Mouse (Mus musculus): ENCODE measurements around the gene P2ry6. TPM values are rescaled to one million over a fixed set of nuclear protein-coding genes. Genes with fewer than 3 reads are reported as not detected.

Gene P2ry6
- polyA plus RNA-seq, 1 experiment from 2014 or later = 1.9 TPM

- ATAC-seq (ENCODE audit: low FRiP score) = no peak
- WGBS = 71% methylated on average over 2 of the region's 2 CpGs
- Histone ChIP-seq H3K4me1 (no peaks in the 10 kb centered on the region), H3K27me3 (no peaks in the 10 kb centered on the region), H3K4me3 (replicated peaks) (no peak overlapping the region), H3K27ac (no peak overlapping the region), H3K9ac (no peak overlapping the region), H3K4me2 (no peak overlapping the region), H3K36me3 (replicated peaks) (no peaks in the 10 kb centered on the region), H3K9me3 (no peaks in the 10 kb centered on the region)
These were observed 22.5 kb downstream of the P2ry6 start for GRCm38 (mm10) chr7:100951903-100952302.

GRCm38 (mm10) chr7:100950481-100951010, 23.9 kb downstream of the P2ry6 start:
- H3K27me3 ChIP-seq = no peaks in the 10 kb centered on the region
- no peaks in the 10 kb centered on the region; the same call in 1 of the 2 replicates for H3K4me1 ChIP-seq
- 74% methylated on average over 12 of the region's 12 CpGs for WGBS
- H3K4me2 ChIP-seq = no peak overlapping the region
- no peak overlapping the region for H3K4me3 ChIP-seq (replicated peaks)
- no peaks in the 10 kb centered on the region for H3K36me3 ChIP-seq (replicated peaks)
- H3K9me3 ChIP-seq = no peaks in the 10 kb centered on the region
- no peak overlapping the region for H3K9ac ChIP-seq
- no peak overlapping the region for H3K27ac ChIP-seq
- ATAC-seq (ENCODE audit: low FRiP score) = no peak

- Histone ChIP-seq H3K27ac (no peak overlapping the region), H3K4me1 (no peaks in the 10 kb centered on the region; the same call in 1 of the 2 replicates), H3K9me3 (no peaks in the 10 kb centered on the region), H3K27me3 (no peaks in the 10 kb centered on the region), H3K4me3 (replicated peaks) (no peak overlapping the region), H3K36me3 (replicated peaks) (no peaks in the 10 kb centered on the region), H3K9ac (no peak overlapping the region), H3K4me2 (no peak overlapping the region)
- 72% methylated on average over 5 of the region's 5 CpGs for WGBS
- ATAC-seq (ENCODE audit: low FRiP score) = no peak
These were observed 24.4 kb downstream of the P2ry6 start for GRCm38 (mm10) chr7:100950031-100950430.

GRCm38 (mm10) chr7:100944738-100945137, 29.7 kb downstream of the P2ry6 start:
- WGBS = 87% methylated on average over 5 of the region's 5 CpGs
- ATAC-seq (ENCODE audit: low FRiP score) = no peak
- H3K36me3 ChIP-seq (replicated peaks) = no peaks in the 10 kb centered on the region
- no peak overlapping the region for H3K9ac ChIP-seq
- H3K4me1 ChIP-seq = peaks cover 10% of the 10 kb centered on the region
- no peaks in the 10 kb centered on the region for H3K27me3 ChIP-seq
- H3K27ac ChIP-seq = no peak overlapping the region
- H3K9me3 ChIP-seq = no peaks in the 10 kb centered on the region
- no peak overlapping the region for H3K4me3 ChIP-seq (replicated peaks)
- no peak overlapping the region for H3K4me2 ChIP-seq

- peaks cover 10% of the 10 kb centered on the region for H3K4me1 ChIP-seq
- no peaks in the 10 kb centered on the region for H3K27me3 ChIP-seq
- no peak overlapping the region for H3K4me2 ChIP-seq
- no peak overlapping the region for H3K4me3 ChIP-seq (replicated peaks)
- H3K9ac ChIP-seq = no peak overlapping the region
- H3K9me3 ChIP-seq = no peaks in the 10 kb centered on the region
- WGBS = 57% methylated on average over 2 of the region's 2 CpGs
- H3K27ac ChIP-seq = no peak overlapping the region
- H3K36me3 ChIP-seq (replicated peaks) = no peaks in the 10 kb centered on the region
- no peak for ATAC-seq (ENCODE audit: low FRiP score)
These were observed 30.1 kb downstream of the P2ry6 start for GRCm38 (mm10) chr7:100944306-100944705.

- Histone ChIP-seq H3K27me3 (no peaks in the 10 kb centered on the region), H3K9ac (no peak overlapping the region), H3K27ac (peak overlapping the region; percentile 6; the same call in 1 of the 2 replicates), H3K4me1 (peaks cover 10% of the 10 kb centered on the region), H3K9me3 (no peaks in the 10 kb centered on the region), H3K36me3 (replicated peaks) (no peaks in the 10 kb centered on the region), H3K4me2 (no peak overlapping the region), H3K4me3 (replicated peaks) (no peak overlapping the region)
- ATAC-seq (ENCODE audit: low FRiP score) = peak; percentile 70
- 58% methylated on average over 12 of the region's 12 CpGs for WGBS
These were observed 31.4 kb downstream of the P2ry6 start for GRCm38 (mm10) chr7:100942789-100943615.

- no peak for ATAC-seq (ENCODE audit: low FRiP score)
- no peaks in the 10 kb centered on the region for H3K9me3 ChIP-seq
- no peak overlapping the region for H3K4me2 ChIP-seq
- no peak overlapping the region for H3K4me3 ChIP-seq (replicated peaks)
- 40% methylated on average over 5 of the region's 5 CpGs for WGBS
- no peaks in the 10 kb centered on the region for H3K36me3 ChIP-seq (replicated peaks)
- H3K9ac ChIP-seq = no peak overlapping the region
- peaks cover 10% of the 10 kb centered on the region for H3K4me1 ChIP-seq
- H3K27ac ChIP-seq = no peak overlapping the region
- no peaks in the 10 kb centered on the region for H3K27me3 ChIP-seq
These were observed 33.3 kb downstream of the P2ry6 start for GRCm38 (mm10) chr7:100941169-100941568.

GRCm38 (mm10) chr7:100938106-100938505, 36.3 kb downstream of the P2ry6 start:
- Histone ChIP-seq H3K4me3 (replicated peaks) (no peak overlapping the region), H3K9ac (no peak overlapping the region), H3K27ac (no peak overlapping the region), H3K27me3 (0 out of 2 replicates have a peak, but pooled peaks cover 9% of the 10 kb centered on the region), H3K4me2 (no peak overlapping the region), H3K4me1 (peaks cover 5% of the 10 kb centered on the region), H3K9me3 (no peaks in the 10 kb centered on the region), H3K36me3 (replicated peaks) (no peaks in the 10 kb centered on the region)
- whole genome bisulfite sequencing = 87% methylated on average over 16 of the region's 16 CpGs
- no peak for ATAC-seq (ENCODE audit: low FRiP score)

- H3K27me3 ChIP-seq = 0 out of 2 replicates have a peak, but pooled peaks cover 9% of the 10 kb centered on the region
- ATAC-seq (ENCODE audit: low FRiP score) = no peak
- H3K27ac ChIP-seq = no peak overlapping the region
- H3K4me3 ChIP-seq (replicated peaks) = no peak overlapping the region
- H3K9me3 ChIP-seq = no peaks in the 10 kb centered on the region
- H3K36me3 ChIP-seq (replicated peaks) = no peaks in the 10 kb centered on the region
- WGBS = 83% methylated on average over 3 of the region's 3 CpGs
- H3K9ac ChIP-seq = no peak overlapping the region
- H3K4me2 ChIP-seq = no peak overlapping the region
- H3K4me1 ChIP-seq = peaks cover 6% of the 10 kb centered on the region; the same call in 1 of the 2 replicates
These were observed 37.0 kb downstream of the P2ry6 start for GRCm38 (mm10) chr7:100937481-100937880.

- Histone ChIP-seq H3K4me3 (replicated peaks) (no peak overlapping the region), H3K36me3 (replicated peaks) (no peaks in the 10 kb centered on the region), H3K4me1 (peaks cover 42% of the 10 kb centered on the region), H3K27me3 (peaks cover 30% of the 10 kb centered on the region; the same call in 1 of the 2 replicates), H3K9ac (no peak overlapping the region), H3K27ac (no peak overlapping the region), H3K9me3 (no peaks in the 10 kb centered on the region), H3K4me2 (no peak overlapping the region)
- ATAC-seq (ENCODE audit: low FRiP score) = no peak
These were observed 40.9 kb downstream of the P2ry6 start for GRCm38 (mm10) chr7:100933520-100933919.

- Histone ChIP-seq H3K9ac (peak overlapping the region; percentile 79), H3K4me3 (replicated peaks) (peak overlapping the region; percentile 67), H3K9me3 (no peaks in the 10 kb centered on the region), H3K4me1 (peaks cover 52% of the 10 kb centered on the region), H3K27me3 (peaks cover 30% of the 10 kb centered on the region; the same call in 1 of the 2 replicates), H3K4me2 (peak overlapping the region; percentile 89), H3K36me3 (replicated peaks) (no peaks in the 10 kb centered on the region), H3K27ac (peak overlapping the region; percentile 96)
- ATAC-seq (ENCODE audit: low FRiP score) = peak; percentile 85
- WGBS = 0% methylated on average over 27 of the region's 27 CpGs
These were observed 41.9 kb downstream of the P2ry6 start for GRCm38 (mm10) chr7:100932481-100933007.

- ATAC-seq (ENCODE audit: low FRiP score) = peak; percentile 82
- no peaks in the 10 kb centered on the region for H3K36me3 ChIP-seq (replicated peaks)
- peak within 1 kb of the TSS; percentile 96 for H3K27ac ChIP-seq
- peaks cover 30% of the 10 kb centered on the region; the same call in 1 of the 2 replicates for H3K27me3 ChIP-seq
- H3K9me3 ChIP-seq = no peaks in the 10 kb centered on the region
- peak within 1 kb of the TSS; percentile 67 for H3K4me3 ChIP-seq (replicated peaks)
- peak within 1 kb of the TSS; percentile 79 for H3K9ac ChIP-seq
- peak within 1 kb of the TSS; percentile 89 for H3K4me2 ChIP-seq
- peaks cover 57% of the 10 kb centered on the region for H3K4me1 ChIP-seq
- under 1% methylated on average over 35 of the region's 35 CpGs for WGBS
These were observed 42.4 kb downstream of the P2ry6 start, which contains the start of gene Arhgef17 for GRCm38 (mm10) chr7:100931926-100932480. Gene Arhgef17, minus strand, starts transcription at chr7:100932107.
